Mouse (Mus musculus): ENCODE data around the gene Map7d1.

The Map7d1 gene

DNA sequence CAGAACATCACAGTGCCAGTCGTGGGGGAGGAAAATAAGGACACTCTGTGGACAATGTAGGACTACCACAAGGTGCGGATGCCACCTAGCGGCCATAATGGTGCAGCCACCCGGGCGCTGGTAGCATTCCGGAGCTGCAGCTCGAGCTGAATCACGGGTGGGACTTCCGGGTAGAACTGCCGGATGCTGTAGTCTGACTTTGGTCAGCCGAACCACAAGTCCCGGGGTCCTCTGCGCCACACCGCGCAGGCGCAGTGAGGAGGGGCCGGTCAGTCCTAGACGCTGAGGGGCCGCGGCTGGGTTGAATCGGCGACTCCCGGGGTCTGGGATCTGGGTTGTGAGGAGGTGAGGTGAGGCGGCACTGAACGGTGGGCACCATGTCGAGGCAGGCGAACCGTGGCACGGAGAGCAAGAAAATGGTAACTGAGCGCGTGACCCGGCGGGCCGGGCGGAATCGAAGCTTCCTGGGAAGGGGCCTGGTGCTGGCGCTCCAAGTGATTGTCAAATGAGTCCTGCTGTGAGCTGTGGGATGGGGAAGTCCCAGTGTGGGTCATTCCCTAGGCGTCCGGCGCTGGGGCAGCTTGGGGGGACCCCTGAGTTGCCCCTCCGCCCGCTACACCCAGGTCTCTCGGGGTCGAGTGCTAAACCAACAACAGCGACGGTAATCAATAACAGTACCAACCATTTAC lies 6.1 kb upstream of the Map7d1 start, which contains the start of gene Trappc3:
Gene Trappc3, plus strand, starts transcription at position 207 of the 689 bp plus-strand sequence.
- DNase-seq (ENCODE audit: low spot score) = peak; percentile 100

DNA sequence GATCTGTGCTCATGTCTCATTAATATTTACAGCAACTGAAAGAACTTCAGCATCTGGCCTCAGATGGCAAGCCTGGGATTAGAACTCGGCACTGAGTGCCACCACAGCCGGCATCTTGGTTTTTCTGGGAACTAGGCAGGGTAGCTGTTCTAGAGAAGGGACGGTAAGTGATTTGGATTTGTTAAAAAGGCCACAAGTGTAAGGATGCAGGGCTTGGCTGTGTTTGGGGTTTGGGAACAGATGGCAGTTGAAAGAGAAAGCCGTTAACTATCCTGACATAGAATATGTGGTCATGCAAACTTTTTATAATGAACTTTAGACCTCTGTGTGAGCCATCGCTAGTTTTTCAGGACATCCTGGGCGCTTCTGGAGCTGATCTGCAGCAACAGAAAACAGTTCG lies 5.5 kb upstream of the Map7d1 start:
- DNase-seq (ENCODE audit: low spot score) = no peak

DNA sequence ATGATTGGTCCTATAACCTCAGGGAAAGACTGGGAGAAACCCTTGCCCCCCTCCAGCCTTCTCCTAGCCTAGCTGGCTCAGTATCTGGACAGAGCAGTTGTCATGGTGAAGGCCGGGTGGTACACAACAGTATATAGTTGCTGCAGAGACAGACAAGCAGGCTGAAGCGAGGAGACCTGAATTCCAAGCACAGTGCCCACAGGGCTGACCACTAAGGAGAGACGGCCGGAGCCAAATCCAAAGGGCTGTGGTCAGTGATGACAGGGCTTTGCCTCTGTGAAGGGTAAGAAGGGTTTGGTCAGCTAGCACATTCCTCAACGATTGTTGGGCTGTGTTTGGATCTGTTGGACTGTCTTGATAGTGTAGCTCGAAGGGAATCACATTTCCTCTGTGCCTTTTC lies 5.1 kb upstream of the Map7d1 start:
- no peak for DNase-seq (ENCODE audit: low spot score)

DNA sequence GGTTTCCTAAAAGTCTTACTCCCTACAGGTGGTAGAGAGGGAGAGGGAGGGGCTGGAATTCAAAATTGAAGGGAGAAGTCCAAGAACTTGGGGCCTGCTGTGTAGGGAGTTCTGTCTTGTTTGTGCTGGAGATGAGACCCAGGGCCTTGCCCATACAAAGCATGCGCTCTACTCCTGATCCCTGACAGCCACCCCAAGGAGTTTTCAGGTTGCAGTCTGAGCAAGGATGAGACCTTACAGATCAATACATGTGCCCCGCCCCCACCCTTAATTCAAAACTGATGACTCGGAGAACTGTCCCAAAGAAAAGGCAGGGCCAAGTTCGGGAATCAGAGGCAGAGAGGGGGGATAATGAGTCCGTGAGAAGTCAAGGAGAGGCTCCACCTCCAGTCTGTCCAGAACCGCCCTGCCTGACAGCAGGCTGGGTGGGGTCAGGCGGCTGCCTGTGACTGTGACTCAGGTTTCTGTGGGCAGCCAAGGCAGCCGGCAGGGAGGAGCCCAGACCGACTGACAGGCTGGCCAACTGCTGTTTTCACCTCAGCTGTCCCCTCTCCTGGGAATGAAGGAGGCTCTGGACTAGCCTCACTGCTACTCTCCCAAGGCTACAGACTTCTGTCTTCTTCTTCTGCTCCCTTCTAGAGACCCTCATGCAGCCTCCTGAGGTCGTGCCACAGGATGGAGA lies 4.5 kb upstream of the Map7d1 start:
- DNase-seq (ENCODE audit: low spot score) = peak; percentile 56

DNA sequence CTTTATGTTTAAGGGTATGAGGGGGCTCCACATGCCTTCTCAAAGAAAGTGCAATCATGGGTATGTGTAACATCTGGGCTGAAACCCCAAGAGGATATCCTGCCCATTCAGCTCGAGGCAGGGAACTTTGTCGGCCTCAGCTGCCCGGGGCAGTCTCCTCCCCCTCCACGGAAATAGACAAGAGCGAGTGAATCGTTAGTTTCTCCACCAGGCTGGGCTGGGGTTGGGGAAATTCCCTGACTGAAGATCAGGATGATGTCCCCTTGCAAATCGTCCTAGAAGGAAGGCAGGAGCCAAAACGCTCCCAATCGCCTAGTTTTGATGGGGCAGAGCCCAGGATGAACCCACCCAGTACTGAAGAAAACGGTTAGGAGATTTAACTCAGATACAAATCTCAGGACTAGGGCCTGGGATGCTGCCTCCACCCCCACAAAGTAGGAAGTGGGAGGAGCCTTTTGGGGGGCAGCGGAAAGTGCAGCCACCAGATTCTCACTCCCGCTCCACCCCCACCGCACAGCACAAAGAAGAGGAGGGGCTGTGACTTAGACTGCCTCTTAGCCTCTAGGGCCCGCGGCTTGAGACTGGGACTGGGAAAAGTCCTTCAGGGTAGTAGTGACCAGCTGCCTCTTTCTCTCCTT lies 3.5 kb upstream of the Map7d1 start:
- peak; percentile 56 for DNase-seq (ENCODE audit: low spot score)

DNA sequence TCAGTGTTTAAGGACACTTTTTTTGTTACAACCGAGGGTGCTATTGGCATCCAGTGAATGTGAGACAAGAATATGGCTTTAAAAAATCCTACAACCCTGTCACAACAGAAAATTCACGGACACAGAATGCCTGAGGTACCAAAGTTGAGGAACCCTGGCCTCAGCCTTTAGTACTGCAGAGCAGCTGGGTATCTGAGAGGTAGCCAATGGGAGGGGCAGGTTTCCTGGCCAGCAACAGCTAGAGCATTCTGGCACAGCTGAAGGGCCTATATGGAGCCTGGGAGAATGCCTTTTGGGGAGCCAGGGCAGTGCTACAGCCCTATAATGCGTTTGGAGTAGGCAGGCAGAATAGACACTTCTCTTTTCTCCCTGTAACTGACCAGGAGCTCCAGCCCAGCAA lies 2.9 kb upstream of the Map7d1 start:
- no peak for DNase-seq (ENCODE audit: low spot score)

DNA sequence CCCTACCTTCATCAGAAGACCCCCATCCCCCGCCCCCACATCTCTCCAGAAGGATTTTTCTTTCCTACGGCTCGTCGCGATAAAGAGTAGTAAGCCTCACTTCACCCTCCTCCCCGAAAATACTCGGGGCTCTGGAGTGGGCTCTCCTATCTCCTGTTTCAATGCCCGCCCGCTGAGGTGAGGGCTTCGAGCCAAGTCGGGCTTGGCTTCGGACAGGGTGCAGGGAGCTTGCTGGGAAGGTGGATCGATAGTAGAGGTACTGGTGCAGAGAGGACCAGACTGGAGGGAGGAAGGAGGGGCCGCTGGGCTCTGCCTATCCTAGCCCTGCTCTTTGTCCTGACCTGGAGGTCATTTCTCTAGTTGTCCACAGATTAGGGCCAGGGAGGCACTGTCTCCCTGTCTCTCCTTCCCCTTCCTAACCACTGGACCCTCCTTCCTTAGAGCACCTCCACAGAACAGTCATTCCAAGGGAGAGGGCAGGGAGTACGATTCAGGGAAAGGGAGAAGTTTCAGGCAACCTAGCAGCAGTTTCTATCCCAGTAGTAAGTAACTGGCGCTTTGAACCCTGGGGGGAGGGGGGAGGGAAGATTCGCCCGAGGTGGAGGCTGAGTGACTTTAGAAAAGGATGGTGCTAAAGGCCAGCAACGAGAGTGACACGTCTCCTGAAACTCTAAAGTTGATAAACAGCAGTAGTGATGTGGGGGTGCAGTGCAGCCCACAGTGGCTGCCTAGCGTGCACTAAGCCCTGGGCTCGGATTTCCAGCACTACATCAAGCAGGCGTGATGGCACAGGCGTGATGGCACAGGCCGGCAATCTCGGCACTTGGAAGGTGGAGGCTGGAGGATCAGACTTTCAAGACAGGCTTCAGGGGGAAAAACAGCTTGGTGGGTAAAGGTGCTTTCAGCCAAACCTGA lies 1.1 kb upstream of the Map7d1 start:
- DNase-seq (ENCODE audit: low spot score) = peak; percentile 59

DNA sequence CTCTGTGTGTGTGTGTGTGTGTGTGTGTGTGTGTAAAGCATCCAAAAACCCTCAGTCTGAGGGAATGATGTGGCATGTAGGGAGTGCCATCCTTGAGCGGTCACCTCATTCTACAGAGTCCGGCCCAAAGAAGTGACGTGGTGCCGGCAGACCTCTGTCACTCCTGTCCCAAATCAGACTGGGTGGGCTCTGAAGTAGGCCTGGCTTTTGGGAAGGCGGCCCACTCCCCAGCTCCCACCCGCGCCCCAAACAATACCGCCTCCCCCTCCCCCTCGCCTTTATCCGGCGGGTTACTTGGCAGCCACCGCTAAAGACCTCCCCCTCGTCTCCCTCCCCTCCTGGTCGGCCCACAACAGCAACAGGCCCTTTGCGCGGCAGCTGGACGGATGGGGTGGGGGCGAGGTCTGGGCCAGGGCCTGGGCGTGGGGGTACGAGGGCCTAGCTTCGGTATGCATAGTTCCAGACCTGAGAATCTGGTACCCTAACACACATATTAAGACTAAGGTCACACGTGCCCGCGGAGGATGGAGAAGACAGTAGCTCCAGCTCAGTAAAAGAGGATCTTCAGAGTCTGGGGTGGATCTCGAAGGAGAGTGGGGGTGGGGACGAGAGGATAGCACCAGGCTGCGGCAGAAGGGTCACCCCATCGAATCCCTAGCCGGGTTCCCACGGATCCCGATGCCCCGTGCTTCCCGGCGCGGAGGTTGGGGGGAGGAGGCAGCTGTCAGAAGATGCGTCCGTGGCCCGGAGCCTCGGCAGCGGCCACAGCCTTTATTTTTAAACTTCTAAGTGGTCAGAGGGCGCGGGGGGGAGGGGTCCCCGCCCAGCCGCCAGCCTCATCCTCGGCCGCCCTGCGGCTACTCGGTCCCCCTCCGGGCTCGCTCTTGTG lies 786 bp downstream of the Map7d1 start:
- peak; percentile 56 for DNase-seq (ENCODE audit: low spot score)

DNA sequence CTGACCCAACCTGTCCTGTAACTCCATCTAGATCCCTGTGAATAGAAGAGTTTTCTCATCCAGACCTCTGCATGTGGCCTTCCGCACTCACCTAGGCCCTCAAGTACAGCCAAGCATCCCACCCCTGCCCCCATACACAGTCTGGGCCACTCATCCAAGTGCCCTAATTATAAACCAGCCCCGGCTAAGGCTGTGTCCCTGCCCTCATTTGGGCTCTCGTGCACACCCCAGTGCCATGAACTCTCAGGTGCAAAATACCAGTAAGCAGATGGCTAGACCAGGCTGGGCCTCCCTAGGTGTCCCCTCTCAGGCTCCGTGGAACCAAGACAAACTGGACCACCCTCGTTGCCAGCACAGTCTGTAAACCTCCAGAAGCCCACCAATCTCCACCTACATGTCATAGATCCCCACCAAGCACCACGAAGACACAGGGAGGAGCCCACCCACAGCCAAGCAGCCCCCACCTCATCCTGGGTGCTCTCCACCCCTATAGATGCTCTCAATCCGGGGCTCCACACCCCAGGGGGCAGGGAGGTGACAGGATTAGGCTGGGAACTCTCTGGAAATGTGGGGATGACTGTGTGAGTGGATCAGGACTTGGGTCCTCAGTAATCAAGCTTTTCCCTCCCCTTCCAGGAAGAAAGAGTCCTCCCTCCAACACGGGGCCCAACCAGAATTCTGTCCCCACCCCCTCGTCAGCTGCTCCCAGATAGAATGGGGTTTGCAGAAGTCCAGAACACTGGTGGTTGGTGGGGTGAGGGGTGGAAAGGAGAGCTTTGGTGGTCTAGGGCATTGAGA lies 1.6 kb downstream of the Map7d1 start:
- DNase-seq (ENCODE audit: low spot score) = peak; percentile 28

DNA sequence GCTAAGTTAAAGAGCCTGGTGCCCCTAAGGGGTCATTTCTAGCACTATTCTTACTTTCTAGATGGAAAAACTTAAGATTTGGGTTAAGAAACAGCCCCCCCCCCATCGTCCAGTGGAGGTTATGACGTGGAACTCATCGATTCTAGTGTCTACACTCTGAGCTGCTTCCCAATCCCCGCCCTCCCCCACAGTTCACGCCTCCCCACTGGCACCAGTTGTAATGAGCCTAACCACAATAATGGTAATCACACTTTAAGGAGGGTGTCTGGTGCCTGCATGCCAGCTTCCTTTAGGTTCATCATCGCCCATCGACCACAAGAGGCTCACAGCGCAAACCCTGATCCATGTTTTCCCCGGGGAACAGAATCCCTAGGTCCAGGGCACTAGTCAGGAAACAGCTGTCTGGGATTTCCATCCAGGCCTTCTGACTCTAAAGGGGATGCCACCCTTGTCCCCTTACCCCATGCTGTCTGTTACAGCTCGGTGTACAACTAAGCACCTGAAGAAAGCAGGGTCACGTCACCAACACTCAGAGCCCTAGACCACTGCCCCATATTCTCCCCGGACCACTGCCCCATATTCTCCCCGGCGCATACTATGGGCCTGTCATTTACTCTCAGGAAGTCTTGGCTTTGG lies 2.4 kb downstream of the Map7d1 start:
- no peak for DNase-seq (ENCODE audit: low spot score)

DNA sequence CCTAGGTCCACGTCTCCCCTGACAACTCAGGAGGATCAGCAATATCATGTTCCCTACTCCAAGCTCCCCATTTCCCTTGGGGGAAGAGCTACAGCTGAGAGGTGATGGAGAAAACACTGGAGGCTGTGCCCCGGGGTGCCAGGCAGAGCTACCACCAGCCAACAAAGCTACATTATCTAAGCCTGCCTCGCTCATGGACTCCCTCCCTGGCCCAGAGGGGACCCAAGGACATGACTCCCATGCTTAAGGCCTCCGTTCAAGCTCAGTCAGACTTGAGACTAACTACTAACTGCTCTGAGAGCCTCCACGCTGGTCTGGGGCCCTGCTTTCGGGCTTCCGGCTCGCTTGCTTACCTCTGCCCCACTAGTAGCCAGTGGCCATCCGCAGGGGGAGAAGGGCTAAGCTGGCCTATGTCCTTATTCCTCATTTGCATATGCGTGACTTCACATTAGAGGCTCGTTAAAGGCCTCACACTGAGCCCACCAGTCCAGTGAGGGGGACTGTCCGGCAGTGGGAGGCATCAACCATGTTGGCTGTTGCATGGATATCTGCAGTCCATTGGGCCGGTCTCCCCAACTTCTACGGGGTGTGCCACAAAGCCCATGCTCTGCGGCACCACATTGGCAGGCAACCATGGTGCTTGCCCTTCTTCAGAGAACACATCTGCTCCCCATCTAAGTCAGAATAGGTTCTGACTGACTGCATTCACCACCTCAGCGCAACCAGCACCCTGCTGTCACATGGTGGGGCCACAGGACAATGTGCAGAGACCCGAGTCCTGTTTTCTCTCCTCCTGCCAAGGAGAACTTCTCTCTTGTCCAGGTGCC lies 3.5 kb downstream of the Map7d1 start:
- DNase-seq (ENCODE audit: low spot score) = no peak

DNA sequence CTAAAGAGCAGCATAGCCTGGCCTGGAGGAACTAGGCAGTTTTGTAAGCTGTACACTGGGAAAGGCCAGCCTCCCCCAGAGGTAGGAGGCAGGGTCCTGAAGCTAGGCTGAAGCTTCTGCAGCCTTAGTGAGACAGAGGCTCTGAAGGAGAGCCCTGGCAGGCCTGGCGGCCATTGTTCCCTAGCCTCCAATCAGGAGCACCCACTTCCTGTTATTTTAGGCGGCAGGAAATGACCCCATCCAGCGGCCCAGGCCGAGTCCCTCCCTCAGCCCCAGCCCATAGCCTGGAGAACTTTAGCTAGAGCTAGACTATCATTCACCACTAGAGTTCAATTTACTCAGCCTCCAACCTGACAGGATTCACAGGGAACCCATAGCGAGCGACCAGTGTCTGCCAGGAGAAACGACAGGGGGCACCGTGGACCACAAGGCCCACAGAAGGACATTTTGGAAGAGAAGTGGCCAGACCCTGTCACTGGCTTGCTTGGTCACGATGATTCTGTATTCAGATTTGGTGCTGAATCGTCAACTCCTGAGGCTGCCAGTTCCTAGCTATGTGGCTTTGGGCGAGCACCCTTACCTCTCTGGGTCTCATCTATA lies 4.4 kb downstream of the Map7d1 start:
- DNase-seq (ENCODE audit: low spot score) = no peak

DNA sequence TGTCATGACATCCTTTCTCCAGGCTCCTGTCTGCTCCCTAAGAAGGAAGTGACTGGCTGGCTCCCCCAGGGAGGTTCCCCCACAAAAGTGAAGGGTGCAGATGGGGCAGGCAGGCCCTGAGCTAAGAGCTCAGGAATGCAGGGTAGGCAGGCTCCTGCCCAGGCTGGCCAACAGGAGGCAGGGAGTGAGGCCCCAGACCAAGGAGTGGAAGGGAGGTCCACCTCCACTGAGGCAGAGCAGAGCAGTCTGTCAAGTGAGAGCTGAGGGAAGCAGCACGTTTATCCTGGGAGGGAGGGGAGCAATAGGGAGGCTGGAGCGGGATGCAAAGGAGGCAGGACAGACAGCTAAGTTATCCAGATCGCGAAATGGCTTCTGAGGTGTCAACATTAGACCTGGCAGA lies 5.5 kb downstream of the Map7d1 start:
- no peak for DNase-seq (ENCODE audit: low spot score)

DNA sequence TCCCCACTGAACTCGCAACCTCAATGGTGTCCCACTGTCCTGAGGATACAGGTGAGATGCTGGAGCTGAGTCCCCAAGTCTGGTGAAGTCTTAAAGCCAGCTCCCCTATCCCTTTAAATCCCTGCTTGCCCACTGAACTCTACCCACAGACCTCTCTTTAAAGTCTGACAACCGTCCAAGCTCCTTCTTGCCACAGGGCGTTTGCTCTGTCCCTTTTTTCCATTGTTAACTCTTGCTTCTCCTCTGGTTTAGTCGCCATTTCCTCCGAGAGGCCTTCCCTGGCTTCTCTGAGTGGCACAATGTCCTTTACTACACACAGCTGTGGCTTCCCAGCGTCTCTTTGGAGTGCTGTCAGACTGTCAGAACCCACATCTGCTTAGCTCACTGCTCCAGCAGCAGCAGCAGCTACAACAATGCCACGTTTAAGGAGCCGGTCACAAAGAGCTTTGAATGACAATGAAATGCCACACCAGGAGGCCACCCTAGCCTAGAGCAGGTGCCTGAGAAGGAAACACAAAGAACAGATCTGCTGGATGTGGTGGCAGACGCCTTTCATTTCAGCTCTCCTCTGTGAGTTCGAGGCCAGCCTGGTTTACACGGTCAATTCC lies 7.8 kb downstream of the Map7d1 start:
- peak; percentile 53 for DNase-seq (ENCODE audit: low spot score)

DNA sequence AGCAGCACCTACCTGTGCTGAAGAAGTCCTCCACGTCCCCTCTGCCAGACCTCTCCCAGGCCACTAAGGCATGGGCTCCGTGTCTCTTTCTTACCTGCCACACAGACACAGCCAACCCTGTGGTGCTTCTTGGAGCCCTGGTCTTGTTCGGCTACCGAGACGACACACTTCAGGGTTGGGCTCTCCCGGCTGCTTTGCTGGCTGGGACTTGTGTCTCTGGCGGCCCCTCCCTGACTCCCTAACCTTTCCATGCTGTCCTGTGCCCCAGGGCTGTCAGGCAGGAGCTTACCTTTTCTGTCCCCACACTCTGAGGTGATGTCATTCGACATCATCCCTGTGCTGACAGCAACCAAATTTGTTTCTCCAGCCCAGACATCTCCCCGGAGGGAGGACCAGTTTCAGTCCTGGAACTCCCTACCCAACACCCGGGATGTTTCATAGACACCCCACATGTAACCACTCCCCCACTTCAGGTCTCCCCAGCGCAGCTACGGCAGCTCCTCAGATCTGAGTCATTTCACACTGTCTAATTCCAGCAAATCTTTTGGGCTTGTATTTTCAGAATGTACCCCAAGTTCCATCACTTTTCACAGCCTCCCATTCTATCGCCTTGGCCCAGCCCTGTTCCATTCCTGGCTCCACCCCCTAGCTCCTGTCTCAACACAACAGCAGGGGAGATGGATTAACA lies 9.8 kb downstream of the Map7d1 start:
- DNase-seq (ENCODE audit: low spot score) = no peak

DNA sequence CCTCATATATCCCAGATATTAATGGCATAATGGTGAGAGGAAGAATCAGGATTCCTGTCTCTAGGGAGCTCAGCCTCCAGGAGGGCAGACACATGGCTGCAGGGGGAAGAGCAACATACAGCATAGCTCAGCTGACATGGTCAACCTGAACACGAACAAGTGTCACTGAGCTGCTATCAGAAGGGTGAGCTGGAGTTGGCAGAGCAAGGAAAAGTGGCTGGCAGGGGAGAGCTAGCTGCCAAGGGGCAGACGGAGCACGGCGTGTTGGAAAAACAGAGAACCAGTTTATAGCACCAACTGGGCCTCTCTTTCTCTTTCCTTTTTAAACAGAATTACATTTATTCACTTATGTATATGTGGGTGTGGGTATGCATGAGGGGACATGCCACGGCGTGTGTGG lies 13.6 kb downstream of the Map7d1 start:
- no peak for DNase-seq (ENCODE audit: low spot score)

DNA sequence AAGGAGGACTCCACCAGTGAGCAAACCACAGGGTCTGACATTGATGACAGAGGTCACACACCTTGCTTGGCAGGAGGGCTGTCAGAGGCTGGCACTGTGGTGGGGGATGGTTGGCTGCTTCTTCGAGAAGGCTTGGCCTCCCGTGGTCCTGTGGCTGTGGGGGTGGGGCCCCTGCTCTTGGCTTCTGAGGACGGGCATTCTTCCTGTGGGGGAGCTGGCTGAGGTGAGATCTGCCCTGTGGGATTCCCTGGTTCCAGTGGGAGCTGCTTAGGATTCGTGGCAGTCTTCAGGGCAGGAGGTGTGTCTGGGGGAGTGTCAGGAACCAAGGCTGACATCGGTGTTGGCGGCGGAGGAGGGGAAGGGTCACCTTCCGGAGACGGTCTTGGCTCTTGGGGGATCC lies 14.2 kb downstream of the Map7d1 start:
- no peak for DNase-seq (ENCODE audit: low spot score)
